Mouse (Mus musculus) MEL-GATA-1-ER (cell line): ENCODE results near the gene Mrpl21.

ENCODE experiments used
- DNase-seq: peaks from one replicate; pipeline ENCODE4 v3.0.0-alpha.2; 2012; ENCODE audit warnings: low read depth; ENCODE audit errors: extremely low read depth

The Mrpl21 gene

GRCm38 (mm10) chr19:3297034-3297433 is 14.3 kb downstream of the Mrpl21 start:
- no peak for DNase-seq

GRCm38 (mm10) chr19:3297775-3298174 is 15.1 kb downstream of the Mrpl21 start:
- no peak for DNase-seq

GRCm38 (mm10) chr19:3304017-3304416 is 21.3 kb downstream of the Mrpl21 start:
- no peak for DNase-seq

- DNase-seq = no peak
Measured at GRCm38 (mm10) chr19:3307175-3307949, 24.7 kb downstream of the Mrpl21 start.

- no peak for DNase-seq
Measured at GRCm38 (mm10) chr19:3319341-3319740, 36.6 kb downstream of the Mrpl21 start.

- no peak for DNase-seq
Measured at GRCm38 (mm10) chr19:3320086-3320485, 37.4 kb downstream of the Mrpl21 start.

- DNase-seq = peak; percentile 77
Measured at GRCm38 (mm10) chr19:3320801-3321200, 38.1 kb downstream of the Mrpl21 start.

- DNase-seq = peak; percentile 85
Measured at GRCm38 (mm10) chr19:3321617-3322016, 38.9 kb downstream of the Mrpl21 start.

- DNase-seq = peak; percentile 70
Measured at GRCm38 (mm10) chr19:3322261-3322969, 39.7 kb downstream of the Mrpl21 start, which contains the start of gene Cpt1a. Cpt1a (plus strand) TSS chr19:3322334.

GRCm38 (mm10) chr19:3323201-3323621 is 40.5 kb downstream of the Mrpl21 start:
- DNase-seq = peak; percentile 39

- no peak for DNase-seq
Measured at GRCm38 (mm10) chr19:3323753-3324270, 41.1 kb downstream of the Mrpl21 start.

GRCm38 (mm10) chr19:3324271-3324811 is 41.6 kb downstream of the Mrpl21 start:
- DNase-seq = peak; percentile 63

GRCm38 (mm10) chr19:3324931-3325711 is 42.4 kb downstream of the Mrpl21 start:
- DNase-seq = peak; percentile 76

GRCm38 (mm10) chr19:3325771-3326478 is 43.2 kb downstream of the Mrpl21 start:
- DNase-seq = no peak

- DNase-seq = no peak
Measured at GRCm38 (mm10) chr19:3326479-3327047, 43.9 kb downstream of the Mrpl21 start.

- no peak for DNase-seq
Measured at GRCm38 (mm10) chr19:3333247-3333646, 50.5 kb downstream of the Mrpl21 start.

GRCm38 (mm10) chr19:3333694-3334515 is 51.2 kb downstream of the Mrpl21 start:
- no peak for DNase-seq

GRCm38 (mm10) chr19:3334550-3334949 is 51.8 kb downstream of the Mrpl21 start:
- DNase-seq = no peak

GRCm38 (mm10) chr19:3335917-3336316 is 53.2 kb downstream of the Mrpl21 start:
- DNase-seq = no peak
